Mouse (Mus musculus) intestine, postnatal 0 days (tissue): ENCODE data around the gene Sel1l2. TPM values are rescaled to one million over a fixed set of nuclear protein-coding genes. Genes with fewer than 3 reads are reported as not detected.

Source experiments
- ATAC-seq: fragments of 200-750 bp; cut with Nextera tagmentation; 2 replicates; pipeline ENCODE4 v1.8.0; 2017; ENCODE audit warnings: mild to moderate bottlenecking, moderate TSS enrichment, moderate library complexity
- H3K27ac ChIP-seq: fragments of 300-500 bp; sonication (generic); 2 replicates; pipeline ENCODE4 v1.5.1; 2014; ENCODE audit warnings: mild to moderate bottlenecking, low read depth, low read length, moderate library complexity
- H3K27me3 ChIP-seq: fragments of 300-500 bp; sonication (generic); replicated peaks from 2 replicates; pipeline ENCODE4 v1.6.1; 2014; ENCODE audit warnings: low read length, mixed read lengths; ENCODE audit not compliant: control insufficient read depth, insufficient read depth
- H3K36me3 ChIP-seq: fragments of 300-500 bp; sonication (generic); 2 replicates; pipeline ENCODE4 v1.6.1; 2014; ENCODE audit warnings: mild to moderate bottlenecking, moderate library complexity; ENCODE audit not compliant: control insufficient read depth, insufficient read depth
- H3K4me1 ChIP-seq: fragments of 300-500 bp; sonication (generic); replicated peaks from 2 replicates; pipeline ENCODE4 v1.6.1; 2014; ENCODE audit warnings: antibody characterized with exemption, low read length, mixed read lengths; ENCODE audit not compliant: control insufficient read depth, insufficient read depth
- H3K4me2 ChIP-seq: fragments of 300-500 bp; sonication (generic); replicated peaks from 2 replicates; pipeline ENCODE4 v1.6.1; 2014; ENCODE audit warnings: low read depth, mild to moderate bottlenecking, moderate library complexity
- H3K4me3 ChIP-seq: fragments of 300-500 bp; sonication (generic); 2 replicates; pipeline ENCODE4 v1.5.1; 2014; ENCODE audit warnings: low read depth, low read length
- H3K9ac ChIP-seq: fragments of 300-500 bp; sonication (generic); 2 replicates; pipeline ENCODE4 v1.6.1; 2014; ENCODE audit warnings: mild to moderate bottlenecking, low read depth, low read length
- H3K9me3 ChIP-seq: fragments of 300-500 bp; sonication (generic); 2 replicates; pipeline ENCODE4 v1.6.1; 2016; ENCODE audit warnings: mixed run types; ENCODE audit not compliant: control insufficient read depth
- CTCF ChIP-seq: sonication (generic); IDR thresholded peaks from 2 replicates; pipeline ENCODE4 v1.5.1; 2016; ENCODE audit warnings: low read depth, mild to moderate bottlenecking, control low read depth, antibody characterized with exemption, moderate library complexity
- WGBS: fragments of 180-500 bp; shearing (Covaris S2); extraction: QIAGEN DNeasy Blood & Tissue Kit; methylation state at CpG from one replicate; pipeline ENCODE4 v1.1.7; 2014; 5-methylcytosine and 5-hydroxymethylcytosine counted together
- polyA plus RNA-seq: library from polyadenylated mRNA; unstranded; fragments of >200 nt; fragmentation: Nextera tagmentation; extraction: Ambion mirVana; gene quantifications from 2 replicates; pipeline ENCODE4 v1.2.1, GENCODE M21; 2015

Gene Sel1l2
- polyA plus RNA-seq, 1 experiment from 2014 or later = not detected

GRCm38 (mm10) chr2:140359905-140360304 lies 29.6 kb downstream of the Sel1l2 start:
- H3K27me3 ChIP-seq = no peaks in the 10 kb centered on the region
- no peak overlapping the region for H3K9ac ChIP-seq
- 34% methylated on average over 2 of the region's 2 CpGs for WGBS
- no peaks in the 10 kb centered on the region for H3K36me3 ChIP-seq
- no peak for ATAC-seq
- no peaks in the 10 kb centered on the region for H3K4me1 ChIP-seq
- H3K4me2 ChIP-seq = no peak overlapping the region
- no peak for TF ChIP-seq CTCF
- H3K9me3 ChIP-seq = no peaks in the 10 kb centered on the region
- no peak overlapping the region for H3K4me3 ChIP-seq
- H3K27ac ChIP-seq = no peak overlapping the region

- H3K27me3 ChIP-seq = no peaks in the 10 kb centered on the region
- 67% methylated on average over 7 of the region's 7 CpGs for WGBS
- H3K27ac ChIP-seq = no peak overlapping the region
- H3K9ac ChIP-seq = no peak overlapping the region
- H3K4me3 ChIP-seq = no peak overlapping the region
- no peak for ATAC-seq
- no peak for TF ChIP-seq CTCF
- H3K4me1 ChIP-seq = no peaks in the 10 kb centered on the region
- H3K36me3 ChIP-seq = no peaks in the 10 kb centered on the region
- no peak overlapping the region for H3K4me2 ChIP-seq
- no peaks in the 10 kb centered on the region for H3K9me3 ChIP-seq
Measured at GRCm38 (mm10) chr2:140342394-140342793, 47.1 kb downstream of the Sel1l2 start.

GRCm38 (mm10) chr2:140330508-140331306 lies 58.8 kb downstream of the Sel1l2 start:
- WGBS = 44% methylated on average over 5 of the region's 5 CpGs
- no peaks in the 10 kb centered on the region for H3K36me3 ChIP-seq
- H3K9me3 ChIP-seq = no peaks in the 10 kb centered on the region
- no peak for ATAC-seq
- H3K27me3 ChIP-seq = no peaks in the 10 kb centered on the region
- no peaks in the 10 kb centered on the region for H3K4me1 ChIP-seq
- H3K9ac ChIP-seq = no peak overlapping the region
- H3K4me3 ChIP-seq = no peak overlapping the region
- H3K4me2 ChIP-seq = no peak overlapping the region
- TF ChIP-seq CTCF = no peak
- H3K27ac ChIP-seq = no peak overlapping the region

GRCm38 (mm10) chr2:140302976-140303708 lies 86.4 kb downstream of the Sel1l2 start:
- H3K9me3 ChIP-seq = no peaks in the 10 kb centered on the region
- no peak for TF ChIP-seq CTCF
- H3K36me3 ChIP-seq = no peaks in the 10 kb centered on the region
- H3K4me1 ChIP-seq = no peaks in the 10 kb centered on the region
- H3K27ac ChIP-seq = no peak overlapping the region
- no peak overlapping the region for H3K9ac ChIP-seq
- no peak overlapping the region for H3K4me2 ChIP-seq
- ATAC-seq = no peak
- 76% methylated on average over 3 of the region's 3 CpGs for WGBS
- H3K27me3 ChIP-seq = no peaks in the 10 kb centered on the region
- H3K4me3 ChIP-seq = no peak overlapping the region

GRCm38 (mm10) chr2:140297155-140297554 lies 92.4 kb downstream of the Sel1l2 start:
- Histone ChIP-seq H3K27me3 (no peaks in the 10 kb centered on the region), H3K36me3 (no peaks in the 10 kb centered on the region), H3K9ac (no peak overlapping the region), H3K4me1 (no peaks in the 10 kb centered on the region), H3K4me2 (no peak overlapping the region), H3K27ac (no peak overlapping the region), H3K4me3 (no peak overlapping the region), H3K9me3 (no peaks in the 10 kb centered on the region)
- ATAC-seq = no peak
- no peak for TF ChIP-seq CTCF
- WGBS = 47% methylated on average over 4 of the region's 4 CpGs

- H3K27me3 ChIP-seq = no peaks in the 10 kb centered on the region
- TF ChIP-seq CTCF = no peak
- no peak overlapping the region for H3K9ac ChIP-seq
- no peaks in the 10 kb centered on the region for H3K36me3 ChIP-seq
- WGBS = 80% methylated on average over 2 of the region's 2 CpGs
- no peaks in the 10 kb centered on the region for H3K9me3 ChIP-seq
- H3K4me1 ChIP-seq = no peaks in the 10 kb centered on the region
- H3K27ac ChIP-seq = no peak overlapping the region
- H3K4me2 ChIP-seq = no peak overlapping the region
- no peak for ATAC-seq
- H3K4me3 ChIP-seq = no peak overlapping the region
Measured at GRCm38 (mm10) chr2:140293820-140294219, 95.7 kb downstream of the Sel1l2 start.
